Mouse (Mus musculus): ENCODE results near the gene Btbd35f21. TPM values are rescaled to one million over a fixed set of nuclear protein-coding genes. Genes with fewer than 3 reads are reported as not detected.

Btbd35f21 gene
- polyA plus RNA-seq (2012): not detected in 2 replicates

DNA sequence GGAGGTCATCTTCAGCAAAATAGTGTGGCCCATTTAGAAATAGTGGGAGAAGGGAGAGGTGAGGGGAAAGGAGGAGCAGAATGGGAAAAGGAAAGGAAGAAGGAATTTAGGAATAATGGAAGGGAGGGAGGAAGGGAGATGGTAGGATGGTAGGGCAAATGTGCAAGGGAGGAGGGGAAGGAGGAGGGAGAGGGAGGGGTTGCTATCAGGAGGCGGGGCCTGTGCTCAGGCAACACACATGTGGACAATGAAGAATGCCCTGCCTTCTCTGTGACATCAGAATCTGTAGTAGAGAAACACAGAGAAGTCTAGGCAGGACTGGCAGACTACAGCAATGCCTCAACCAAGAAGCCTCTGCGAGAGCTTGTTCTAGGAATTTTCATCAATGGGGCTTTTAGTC, at the start of gene Btbd35f21:
Gene Btbd35f21, plus strand, starts transcription at position 301 of the 400 bp plus-strand sequence.

Other genes starting within 250 kb of the Btbd35f21 start
- not detected in 2 replicates for gene Btbd35f1, start 166.1 kb upstream of the Btbd35f21 start, polyA plus RNA-seq (2012)
- gene Gm5926, start 75.4 kb upstream of the Btbd35f21 start, polyA plus RNA-seq (2012): not detected in 2 replicates
- gene Btbd35f30, start 168.5 kb downstream of the Btbd35f21 start, polyA plus RNA-seq (2012): not detected in 2 replicates
- gene Gm21789, start 215.7 kb downstream of the Btbd35f21 start, polyA plus RNA-seq (2012): not detected in 2 replicates
- gene Btbd35f5, start 247.8 kb downstream of the Btbd35f21 start, polyA plus RNA-seq (2012): not detected in 2 replicates